Mouse (Mus musculus) testis, postnatal 10 days (tissue): ENCODE results near the gene Litaf.
"Not testable (repeated sequence)": the region's sequence is repeated elsewhere in the genome, so short reads cannot be mapped to it uniquely, and the experiment has no call there.

Experiments
- DNase-seq: peaks from one replicate; pipeline ENCODE4 v3.0.0; 2021; ENCODE audit warnings: low spot score

Litaf gene

DNA sequence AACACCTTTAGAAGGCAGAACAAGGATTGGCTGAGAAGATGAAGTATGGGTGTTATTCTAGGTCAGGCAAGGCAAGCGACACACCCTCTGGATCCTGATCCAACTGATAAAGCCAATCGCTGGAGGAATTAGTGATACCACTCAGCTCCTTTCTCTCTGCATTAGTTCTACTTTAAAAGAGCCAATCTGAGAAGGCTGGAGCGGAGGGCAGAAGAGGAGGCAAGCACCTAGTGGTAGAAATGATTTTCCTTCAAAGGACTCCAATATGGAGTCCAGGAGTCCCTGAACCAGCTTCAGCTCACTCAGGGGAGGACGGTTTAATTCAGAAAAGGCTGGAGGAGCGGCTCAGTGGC, 74.2 kb downstream of the Litaf start:
- DNase-seq = no peak

DNA sequence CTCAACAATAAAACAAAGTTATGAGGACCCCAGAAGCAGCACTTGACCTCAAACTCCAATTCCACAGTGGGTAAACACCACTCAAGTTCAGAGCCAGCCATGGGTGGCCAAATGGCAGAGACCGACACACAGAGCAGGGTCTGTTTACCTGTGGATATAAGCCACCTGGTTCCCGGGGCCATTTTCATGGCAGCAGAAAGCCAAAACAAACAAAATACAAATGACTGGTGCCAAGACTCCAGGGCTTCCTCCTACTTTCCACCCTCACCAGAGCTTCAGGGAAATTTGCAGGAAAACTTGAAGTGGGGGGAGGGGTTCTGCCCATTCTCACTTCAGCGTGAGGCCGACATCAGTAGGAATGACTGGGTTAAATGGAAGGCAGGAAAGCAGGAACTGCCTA, 75.2 kb downstream of the Litaf start:
- DNase-seq = no peak

DNA sequence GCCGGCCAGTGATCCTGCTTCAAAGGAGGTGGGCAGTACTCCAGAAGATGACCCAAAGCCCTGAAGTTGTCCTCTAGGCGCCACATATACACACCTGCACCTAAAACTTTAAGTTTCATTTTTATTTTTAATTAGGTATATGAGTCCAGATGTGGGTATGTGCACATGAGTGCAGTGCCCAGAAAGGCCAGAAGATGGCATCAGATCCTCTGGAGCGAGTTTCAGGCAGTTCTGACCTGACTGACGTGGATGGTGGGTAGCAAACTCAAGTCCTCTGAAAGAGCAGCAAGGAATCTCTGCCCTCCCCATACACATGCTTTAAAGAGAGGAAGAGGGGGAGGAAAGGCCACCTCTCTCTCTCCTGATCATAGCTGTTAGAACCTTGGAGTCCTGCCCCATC, 76.1 kb downstream of the Litaf start:
- DNase-seq = no peak

DNA sequence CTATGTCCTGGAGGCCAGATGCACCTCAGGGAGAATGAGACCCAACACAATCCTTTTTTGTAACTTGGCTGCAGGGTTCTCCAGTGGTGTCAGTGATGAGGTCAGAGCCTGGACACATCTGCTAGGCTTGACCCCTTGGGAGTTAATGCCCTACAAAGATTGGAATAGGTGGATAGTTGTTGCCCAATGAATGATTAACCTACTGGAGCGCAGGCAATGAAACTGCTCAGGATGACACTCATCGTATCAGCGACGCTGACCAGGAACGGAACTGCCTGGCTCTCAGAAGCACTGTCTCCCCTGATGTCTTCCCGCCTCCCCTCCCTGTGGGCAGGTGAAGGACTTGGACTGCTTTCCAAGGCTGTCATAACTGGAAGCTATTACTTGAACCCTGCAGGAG, 76.6 kb downstream of the Litaf start:
- no peak for DNase-seq

DNA sequence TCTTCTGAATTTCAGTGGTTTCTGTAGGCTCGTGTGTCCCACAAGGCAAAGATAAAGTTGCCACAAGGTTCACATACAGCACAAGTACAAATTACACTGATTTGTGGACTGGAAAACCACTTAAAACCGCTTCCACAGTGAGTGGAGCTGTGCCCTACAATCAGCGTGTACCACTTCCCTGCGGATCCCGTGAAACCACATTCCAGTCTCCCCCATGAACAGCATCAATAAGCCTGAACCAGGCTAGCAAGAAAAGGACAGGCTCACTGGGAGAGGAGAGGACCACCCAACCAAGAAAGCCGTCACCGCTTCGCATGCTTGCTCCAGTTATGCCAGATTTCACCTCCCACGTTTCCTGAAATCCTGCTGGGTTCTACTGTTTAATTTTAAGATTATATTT, 77.7 kb downstream of the Litaf start:
- DNase-seq = no peak

DNA sequence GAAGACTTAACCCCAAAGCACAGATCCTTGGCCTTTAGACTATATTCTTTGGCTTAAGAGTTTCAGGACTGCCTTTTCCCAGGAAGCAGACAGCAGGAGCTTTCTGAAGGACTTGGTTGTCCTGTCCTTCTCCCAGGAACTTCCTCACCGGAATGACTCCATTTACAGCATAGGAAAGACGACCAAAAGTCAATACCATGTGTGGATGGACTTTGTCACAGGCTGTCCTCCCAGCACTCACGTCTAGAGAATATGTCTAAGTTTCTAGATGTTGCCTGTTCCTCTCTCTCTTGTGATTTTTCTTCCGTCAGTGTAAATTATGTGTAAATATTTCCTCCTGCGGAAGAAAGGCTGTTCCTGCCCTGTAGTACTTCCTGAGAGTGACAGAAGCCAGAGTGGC, 81.4 kb downstream of the Litaf start:
- no peak for DNase-seq

DNA sequence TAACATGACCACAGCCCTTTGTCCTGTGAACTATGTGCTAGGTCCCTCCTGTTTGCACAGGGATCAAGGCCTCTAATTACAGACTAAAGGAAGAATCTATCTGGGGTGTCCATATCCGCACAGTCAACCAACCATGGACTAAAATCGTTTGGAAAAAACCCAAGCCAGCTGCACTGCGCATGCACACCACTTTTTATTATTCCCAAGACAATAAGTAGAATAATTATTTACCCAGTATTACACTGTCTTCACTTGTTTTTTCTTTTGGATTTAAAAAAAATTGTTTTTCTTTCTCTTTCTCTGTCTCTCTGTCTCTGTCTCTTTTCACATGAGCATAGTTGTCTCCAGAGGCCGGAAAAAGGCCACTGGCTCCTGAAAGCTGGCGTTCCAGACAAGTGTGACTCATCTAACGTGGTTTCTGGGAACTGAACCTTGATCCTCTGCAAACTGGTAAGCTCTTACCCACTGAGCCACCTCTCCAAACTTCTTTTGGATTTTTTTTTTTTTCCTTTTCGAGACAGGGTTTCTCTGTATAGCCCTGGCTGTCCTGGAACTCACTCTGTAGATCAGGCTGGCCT, 84.4 kb downstream of the Litaf start:
- no peak for DNase-seq

DNA sequence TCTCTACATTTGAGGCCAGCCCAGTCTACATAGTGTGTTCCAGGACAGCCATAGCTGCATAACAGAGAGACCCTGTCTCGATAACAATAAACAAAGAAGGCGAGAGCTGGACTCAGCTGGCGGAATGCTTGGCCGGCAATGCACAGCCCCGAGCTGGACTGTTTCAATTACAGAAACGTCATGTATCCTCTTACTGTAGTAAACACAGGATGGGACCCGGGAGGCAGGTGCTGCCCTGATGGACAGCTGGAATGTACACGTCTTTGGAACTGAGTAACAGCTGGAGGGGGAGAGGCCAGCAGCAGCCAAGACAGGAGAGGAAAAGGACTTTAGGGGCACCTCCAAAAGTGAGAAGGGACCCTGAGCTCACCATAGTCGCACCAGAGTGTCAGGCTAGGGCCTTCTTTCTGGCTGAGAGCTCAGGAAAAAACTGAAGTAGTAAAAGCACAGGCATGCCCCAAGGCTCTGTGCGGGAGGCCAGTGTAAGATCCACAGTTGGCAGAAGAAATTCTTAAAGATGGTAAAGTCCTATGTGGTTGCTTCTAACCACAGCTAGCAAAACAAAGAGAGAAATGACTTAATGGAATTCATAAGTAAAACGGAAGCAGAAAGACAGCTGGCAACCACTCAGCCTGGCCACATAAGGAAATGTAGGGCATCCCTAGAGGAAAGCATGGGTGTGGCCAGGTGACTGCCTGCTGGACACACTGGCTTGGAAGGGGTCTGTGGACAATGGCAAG, 86.7 kb downstream of the Litaf start:
- DNase-seq = no peak

DNA sequence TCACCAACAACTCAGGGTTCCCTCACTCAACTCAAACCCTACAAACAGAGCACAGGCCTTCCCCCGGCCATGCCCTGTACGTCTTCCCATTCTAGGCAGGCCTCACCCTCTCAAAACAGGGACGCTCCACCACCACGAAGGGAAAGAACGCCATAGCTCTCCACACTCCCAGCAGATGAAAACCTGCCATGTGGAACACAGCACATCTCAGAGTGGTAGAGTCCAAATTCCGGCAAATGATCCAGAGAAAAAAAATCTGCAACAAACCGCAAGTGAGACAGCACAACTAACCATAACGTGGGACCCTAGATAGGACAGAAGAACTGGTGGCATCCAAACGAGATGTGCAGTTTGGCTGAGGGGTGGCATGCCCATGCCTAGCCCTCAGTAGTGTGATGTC, 88.1 kb downstream of the Litaf start:
- DNase-seq = no peak

DNA sequence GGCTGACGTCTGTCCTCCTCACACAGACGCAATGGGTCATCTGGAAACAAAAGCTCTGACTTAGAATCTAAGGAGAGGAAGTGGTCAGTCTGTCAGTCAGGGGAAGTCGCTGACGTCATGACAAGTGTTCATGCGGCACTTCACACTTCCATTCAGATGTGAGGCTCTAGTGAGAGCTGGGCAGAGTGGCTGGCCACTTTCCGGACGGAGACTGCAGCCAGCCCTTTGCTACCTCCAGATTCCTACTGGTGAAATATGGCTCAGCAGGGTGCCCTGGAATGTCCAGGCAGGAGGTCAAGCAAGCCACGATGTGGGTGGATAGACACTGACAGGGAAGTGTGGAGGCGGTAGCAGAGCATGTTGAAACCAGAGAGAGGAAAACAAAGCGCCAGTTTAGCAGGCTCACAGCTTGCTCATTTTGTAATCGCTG, 89.7 kb downstream of the Litaf start:
- DNase-seq = no peak

DNA sequence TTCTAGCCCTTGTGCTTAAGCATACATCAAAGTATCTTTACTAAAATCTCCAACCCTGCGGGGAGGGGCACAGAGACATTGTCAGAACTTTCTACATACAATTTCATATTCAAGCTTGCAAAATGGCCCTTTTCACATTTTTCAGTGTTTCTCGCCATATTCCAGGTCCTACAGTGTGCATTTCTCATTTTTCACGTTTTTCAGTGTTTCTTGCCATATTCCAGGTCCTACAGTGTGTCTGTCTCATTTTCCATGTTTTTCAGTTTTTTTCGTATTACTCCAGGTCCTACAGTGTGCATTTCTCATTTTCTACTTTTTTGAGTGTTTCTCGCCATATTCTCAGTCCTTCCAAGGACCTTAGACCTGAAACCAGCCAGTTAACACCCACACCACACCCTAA, 91.0 kb downstream of the Litaf start:
- no peak for DNase-seq

DNA sequence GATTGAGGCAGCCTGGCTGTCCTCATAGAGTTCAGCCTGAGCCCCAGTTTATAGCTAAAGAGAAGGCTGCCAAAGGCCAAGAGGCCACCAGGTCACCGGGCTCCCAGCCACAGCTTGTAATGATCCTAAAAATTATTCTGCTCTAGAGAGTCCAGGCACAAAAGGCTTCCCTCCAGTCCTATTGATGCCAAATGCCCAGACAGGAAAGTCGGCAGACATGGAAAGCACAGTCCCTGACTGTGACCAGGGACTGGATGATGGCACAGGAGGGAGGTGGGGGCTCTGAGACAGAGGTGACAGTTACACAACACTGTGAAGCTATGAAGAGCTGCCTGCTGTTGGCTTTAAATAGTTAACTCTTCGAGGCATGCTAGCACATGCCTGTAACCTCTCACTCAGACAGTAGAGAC, 91.9 kb downstream of the Litaf start:
- peak; percentile 83 for DNase-seq

DNA sequence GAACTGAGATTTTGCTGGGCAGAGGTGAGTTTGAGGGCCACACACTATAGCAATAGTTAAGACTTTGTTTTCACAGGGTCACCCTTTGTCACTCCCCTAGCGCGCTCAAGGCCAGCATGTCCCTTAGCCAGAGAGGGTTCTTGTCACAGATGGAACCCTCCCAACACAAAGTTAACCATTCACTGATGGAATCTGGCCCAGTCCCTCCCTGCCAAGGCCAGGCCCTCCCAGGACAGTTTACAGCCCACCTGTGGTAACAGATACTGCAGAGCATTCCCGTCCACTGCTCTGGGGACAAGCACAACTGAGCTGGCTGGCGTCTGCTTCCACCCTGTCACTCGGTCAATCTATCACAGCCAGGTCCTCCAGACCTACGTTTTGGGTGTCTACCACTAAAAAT, 93.7 kb downstream of the Litaf start:
- peak; percentile 68 for DNase-seq

DNA sequence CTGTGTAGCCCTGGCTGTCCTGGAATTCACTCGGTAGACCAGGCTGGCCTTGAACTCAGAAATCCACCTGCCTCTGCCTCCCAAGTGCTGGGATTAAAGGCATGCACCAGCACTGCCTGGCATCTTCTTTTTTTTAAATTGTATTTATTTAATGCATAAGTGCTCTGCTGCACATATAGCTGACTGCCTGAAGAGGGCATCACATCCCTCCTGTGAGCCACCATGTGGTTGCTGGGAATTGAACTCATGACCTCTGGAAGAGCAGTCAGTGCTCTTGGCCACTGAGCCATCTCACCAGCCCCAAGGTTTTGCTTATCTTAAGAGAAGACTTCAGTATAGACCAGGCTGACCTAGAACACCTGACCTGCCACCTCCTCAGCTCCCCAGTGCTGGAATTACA, 96.0 kb downstream of the Litaf start:
- not testable (repeated sequence) for DNase-seq

DNA sequence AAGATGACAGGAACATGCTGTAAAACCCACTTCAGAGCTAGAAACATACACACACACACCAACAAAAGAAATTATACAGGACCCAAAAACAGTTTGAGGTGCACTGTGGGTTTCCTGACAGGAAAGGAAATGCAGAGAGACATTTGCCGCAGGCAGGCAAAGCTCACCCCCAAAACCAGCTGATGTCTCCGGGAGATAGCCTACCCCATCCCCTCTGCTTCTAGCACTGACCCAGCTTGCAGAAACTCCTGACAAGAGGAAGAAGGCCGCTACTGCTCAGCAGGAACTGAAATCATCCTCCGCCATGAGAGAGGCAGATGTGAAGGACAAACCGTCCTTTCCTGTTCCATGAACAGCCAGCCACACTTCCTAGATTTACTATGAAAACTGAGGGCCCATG, 96.6 kb downstream of the Litaf start:
- no peak for DNase-seq

DNA sequence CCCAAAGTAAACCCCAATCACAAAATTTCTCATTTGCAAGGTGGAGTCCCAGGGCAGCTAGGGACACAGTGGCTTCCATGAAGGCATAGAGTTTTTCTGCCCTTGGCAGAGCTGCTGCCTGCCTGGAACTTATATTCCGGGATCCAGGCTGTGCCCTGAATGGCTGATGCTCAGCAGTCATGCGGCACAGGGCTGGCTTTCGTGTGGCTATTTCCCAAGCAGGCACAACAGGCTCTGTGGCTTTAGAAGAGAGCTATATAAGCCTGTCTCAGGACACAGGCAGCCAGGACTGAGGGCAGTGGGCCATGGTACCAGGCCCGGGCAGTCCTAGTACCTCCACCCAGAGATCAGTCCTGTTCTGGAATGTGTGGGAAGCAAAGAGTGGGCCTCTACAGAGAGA, 97.7 kb downstream of the Litaf start:
- no peak for DNase-seq

DNA sequence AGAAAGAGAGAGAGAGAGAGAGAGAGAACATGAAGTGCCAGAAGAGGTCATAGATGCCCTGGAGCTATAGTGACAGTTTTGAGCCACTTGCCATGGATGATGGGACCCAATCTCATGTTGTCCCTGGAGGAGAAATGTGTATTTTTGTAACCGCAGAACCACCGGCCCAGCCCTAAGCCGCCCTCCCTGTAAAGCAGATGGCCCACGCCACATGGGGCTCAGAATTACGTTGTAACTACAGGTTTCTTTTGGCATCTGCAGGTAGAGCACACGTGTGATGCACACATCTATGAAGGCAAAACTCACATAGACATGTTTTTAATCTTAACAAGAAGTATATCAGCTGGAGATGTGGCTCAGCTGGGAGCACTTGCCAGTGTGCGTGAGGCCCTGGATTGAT, 98.2 kb downstream of the Litaf start:
- no peak for DNase-seq

DNA sequence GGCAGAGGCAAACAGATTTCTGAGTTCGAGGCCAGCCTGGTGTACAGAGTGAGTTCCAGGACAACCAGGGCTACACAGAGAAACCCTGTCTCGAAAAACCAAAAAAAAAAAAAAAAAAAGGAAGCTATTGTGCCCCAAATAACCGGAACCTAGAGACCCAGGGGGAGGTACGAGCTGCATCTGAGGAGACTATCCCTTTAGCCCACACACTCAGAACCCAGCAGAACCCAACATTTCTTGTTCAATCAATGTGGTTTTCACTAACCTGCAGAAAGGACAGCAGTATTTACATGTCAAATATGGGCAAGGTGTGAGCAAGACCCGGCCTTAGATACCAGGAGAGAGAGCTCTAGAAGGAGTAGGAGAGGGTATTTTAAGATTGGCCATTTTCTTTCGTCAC, 98.9 kb downstream of the Litaf start:
- no peak for DNase-seq

DNA sequence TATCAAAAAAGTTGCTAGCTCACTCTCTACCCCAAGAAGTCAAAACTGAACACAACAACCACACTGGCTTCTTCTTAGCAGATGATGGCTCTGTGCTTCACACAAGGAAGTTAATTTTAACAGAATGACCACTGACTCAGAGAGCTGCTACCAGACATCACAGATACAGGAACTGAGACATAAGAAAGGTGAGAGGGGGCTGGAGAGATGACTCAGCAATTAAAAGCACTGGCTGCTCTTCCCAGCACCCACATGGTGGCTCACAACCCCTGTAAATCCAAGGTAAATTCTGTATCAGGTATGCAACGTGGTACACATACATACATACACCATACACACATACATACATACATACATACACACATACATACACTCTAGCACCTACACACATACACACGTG, 100.9 kb downstream of the Litaf start:
- DNase-seq = no peak

DNA sequence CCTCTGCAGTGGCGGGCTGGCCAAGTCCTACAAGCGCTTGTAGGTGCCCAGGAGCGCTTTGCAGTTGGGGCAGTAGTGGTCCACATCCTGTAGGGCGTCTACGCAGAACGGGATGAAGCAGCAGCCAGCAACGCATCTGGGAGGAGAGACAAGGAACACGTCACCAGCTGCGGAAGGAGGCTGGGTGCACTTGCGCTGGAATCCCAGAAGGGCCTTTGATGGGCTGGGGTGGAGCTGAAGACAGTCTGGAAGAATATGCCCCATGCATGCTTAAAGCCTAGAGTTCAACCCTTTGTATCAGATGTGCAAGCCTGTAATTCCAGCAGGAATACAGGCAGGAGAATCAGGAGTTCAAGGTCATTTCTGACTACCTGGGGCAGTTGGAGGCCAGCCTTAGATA, 105.0 kb downstream of the Litaf start:
- no peak for DNase-seq

DNA sequence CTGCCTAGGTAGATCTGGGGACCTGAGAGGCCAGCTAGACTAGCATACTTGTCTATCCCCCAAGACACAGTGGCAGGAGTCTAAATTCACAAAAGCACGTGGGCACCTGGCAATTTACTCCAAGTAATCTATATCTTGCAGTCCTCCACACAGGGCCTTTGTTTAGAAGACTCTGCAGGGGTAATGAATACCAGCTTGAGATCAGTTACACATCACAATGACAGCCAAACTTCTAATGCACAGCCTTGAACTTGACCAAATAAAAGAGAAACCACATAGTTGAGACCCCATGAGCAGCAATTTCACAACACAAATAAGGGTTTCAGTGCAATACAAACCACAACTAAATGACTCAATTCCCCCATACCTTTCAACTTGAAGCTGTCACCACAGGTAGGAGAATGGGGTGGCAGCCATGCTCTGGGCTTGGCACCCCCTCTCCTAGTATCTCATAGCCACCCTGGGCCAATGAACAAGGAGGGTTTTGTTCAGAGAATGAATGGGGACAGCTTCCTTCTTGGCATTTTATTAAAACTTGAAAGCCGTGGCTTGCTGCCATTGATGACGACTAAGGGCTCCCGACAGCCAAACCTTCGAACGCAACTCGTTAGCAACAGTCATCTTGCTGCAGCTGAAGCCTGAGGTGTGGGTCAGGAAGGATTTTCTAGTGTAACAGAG, 107.1 kb downstream of the Litaf start:
- DNase-seq = peak; percentile 66

DNA sequence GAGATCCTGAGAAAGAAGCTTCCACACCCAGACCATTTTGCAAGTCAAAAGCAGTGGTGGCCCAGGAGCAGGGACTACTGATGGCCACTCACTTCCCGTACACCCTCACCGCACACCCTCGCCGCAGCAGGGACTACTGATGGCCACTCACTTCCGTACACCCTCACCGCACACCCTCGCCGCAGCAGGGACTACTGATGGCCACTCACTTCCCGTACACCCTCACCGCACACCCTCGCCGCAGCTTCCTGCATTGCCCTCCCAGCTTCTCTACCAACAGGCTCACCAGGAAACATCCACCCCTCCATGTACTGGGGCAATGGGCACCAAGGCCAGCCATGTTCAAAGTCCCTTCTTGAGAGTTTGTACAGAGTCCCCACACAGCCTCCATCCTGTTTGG, 107.7 kb downstream of the Litaf start:
- DNase-seq = not testable (repeated sequence)

DNA sequence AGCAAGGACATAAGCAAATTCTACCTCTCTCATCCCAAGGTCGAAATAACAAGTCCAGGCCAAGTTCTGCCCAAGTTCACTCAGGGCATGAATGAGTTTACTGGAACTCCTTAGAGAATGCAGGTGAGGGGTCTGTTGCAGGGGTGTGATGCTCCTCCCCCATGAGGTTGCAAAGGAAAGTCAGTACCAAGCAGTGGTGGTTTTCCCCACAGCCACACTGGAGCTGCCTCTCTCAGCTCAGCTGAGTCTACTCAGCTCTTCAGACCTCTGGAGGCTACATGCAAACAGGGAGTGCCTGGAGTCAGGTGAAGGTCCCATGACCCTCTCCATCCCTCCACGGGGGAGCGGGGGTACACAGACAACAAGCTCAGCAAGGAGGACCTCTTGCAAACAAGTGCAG, 108.2 kb downstream of the Litaf start:
- no peak for DNase-seq
